Mouse (Mus musculus) C2C12 (cell line): Measurements from ENCODE around the gene Mpst.

Experiments
- CTCF ChIP-seq: IDR thresholded peaks from one replicate; pipeline ENCODE4 v1.5.1; 2011; ENCODE audit not compliant: control insufficient read depth, insufficient read depth, insufficient read length
- MYOD1 ChIP-seq: IDR thresholded peaks from one replicate; pipeline ENCODE4 v1.6.1; 2011; ENCODE audit warnings: low read depth; ENCODE audit not compliant: control insufficient read depth, insufficient read length
- MYOG ChIP-seq: IDR thresholded peaks from one replicate; pipeline ENCODE4 v1.6.1; 2011; ENCODE audit not compliant: control insufficient read depth, insufficient read length; ENCODE audit errors: extremely low read depth

GRCm38 (mm10) chr15:78437237-78438017, 31.2 kb downstream of the Mpst start:
- TF ChIP-seq CTCF (no peak), MYOD1 (no peak), MYOG (no peak)
